Mouse (Mus musculus) MEL (cell line): ENCODE measurements around the gene Ppcs. TPM values are rescaled to one million over a fixed set of nuclear protein-coding genes. Genes with fewer than 3 reads are reported as not detected.

Experiments
- DNase-seq: peaks from one replicate; pipeline ENCODE4 v3.0.0; 2011; ENCODE audit warnings: low read depth, low spot score
- H3K27ac ChIP-seq: 2 replicates; pipeline ENCODE4 v1.5.1; 2012; ENCODE audit warnings: low read depth, mild to moderate bottlenecking, control low read depth, low read length, moderate library complexity; ENCODE audit not compliant: control insufficient read depth
- H3K27me3 ChIP-seq, 2 experiments: fragments of 150-350 bp in 1 of 2; sonication (generic) in 1 of 2; 2 replicates each; pipeline ENCODE4 v1.6.1; 2012; ENCODE audit warnings: low read length in 2 of 2, mild to moderate bottlenecking in 2 of 2, improper control_type of control experiment in 1 of 2, moderate library complexity in 1 of 2; ENCODE audit not compliant: insufficient read depth in 2 of 2, control insufficient read depth in 1 of 2
- H3K36me3 ChIP-seq, 2 experiments: 2 replicates each; pipeline ENCODE4 v1.6.1; 2012 to 2014; ENCODE audit warnings: low read length in 2 of 2, improper control_type of control experiment in 1 of 2, inconsistent platforms in 1 of 2, mild to moderate bottlenecking in 1 of 2; ENCODE audit not compliant: insufficient read depth in 2 of 2, control insufficient read depth in 1 of 2
- H3K4me1 ChIP-seq, 2 experiments: fragments of 150-350 bp in 1 of 2; sonication (generic) in 1 of 2; 2 replicates each; pipeline ENCODE4 v1.6.1; 2012; ENCODE audit warnings: low read length in 2 of 2, improper control_type of control experiment in 1 of 2, mild to moderate bottlenecking in 1 of 2; ENCODE audit not compliant: insufficient read depth in 2 of 2, control insufficient read depth in 1 of 2
- H3K4me3 ChIP-seq, 2 experiments: fragments of 150-350 bp in 1 of 2; sonication (generic) in 1 of 2; 2 replicates each; pipeline ENCODE4 v1.5.1; 2012; ENCODE audit warnings: low read depth in 2 of 2, low read length in 2 of 2, mild to moderate bottlenecking in 2 of 2, moderate library complexity in 2 of 2, control low read depth in 1 of 2, improper control_type of control experiment in 1 of 2; ENCODE audit not compliant: control insufficient read depth in 1 of 2, insufficient read depth in 1 of 2
- H3K79me2 ChIP-seq: 2 replicates; pipeline ENCODE4 v1.6.1; 2012; ENCODE audit warnings: mild to moderate bottlenecking, low read length, moderate library complexity; ENCODE audit not compliant: control insufficient read depth, poor library complexity, insufficient read depth
- H3K9ac ChIP-seq: 2 replicates; pipeline ENCODE4 v1.6.1; 2012; ENCODE audit warnings: low read depth, mild to moderate bottlenecking, control low read depth, low read length, moderate library complexity; ENCODE audit not compliant: control insufficient read depth, poor library complexity, severe bottlenecking
- H3K9me3 ChIP-seq: fragments of 150-350 bp; sonication (generic); replicated peaks from 2 replicates; pipeline ENCODE4 v1.6.1; 2012; ENCODE audit warnings: mild to moderate bottlenecking, low read length, improper control_type of control experiment, moderate library complexity; ENCODE audit not compliant: insufficient read depth
- BHLHE40 ChIP-seq: IDR thresholded peaks from 2 replicates; pipeline ENCODE4 v1.6.1; 2012; ENCODE audit warnings: low read depth, mild to moderate bottlenecking, inconsistent platforms, low read length, improper control_type of control experiment, borderline replicate concordance
- CHD1 ChIP-seq: IDR thresholded peaks from 2 replicates; pipeline ENCODE4 v1.6.1; 2012; ENCODE audit warnings: low read depth, mild to moderate bottlenecking, inconsistent platforms, low read length, improper control_type of control experiment
- CHD2 ChIP-seq: IDR thresholded peaks from 2 replicates; pipeline ENCODE4 v1.6.1; 2011; ENCODE audit warnings: low read length, improper control_type of control experiment
- CTCF ChIP-seq, 3 experiments: IDR thresholded peaks in 2 of 3; conservative IDR thresholded peaks in 1 of 3; 2 replicates each; pipeline ENCODE4 v1.5.1; 2011 to 2012; ENCODE audit warnings: low read length in 3 of 3, low read depth in 2 of 3, mild to moderate bottlenecking in 2 of 3, improper control_type of control experiment in 1 of 3, inconsistent platforms in 1 of 3, mixed read lengths in 1 of 3, moderate library complexity in 1 of 3; ENCODE audit not compliant: control insufficient read depth in 1 of 3, insufficient read depth in 1 of 3, poor library complexity in 1 of 3, severe bottlenecking in 1 of 3
- E2F4 ChIP-seq: IDR thresholded peaks from 2 replicates; pipeline ENCODE4 v1.6.1; 2011; ENCODE audit warnings: low read depth, low read length, improper control_type of control experiment, borderline replicate concordance
- ELF1 ChIP-seq: IDR thresholded peaks from 2 replicates; pipeline ENCODE4 v1.6.1; 2014; ENCODE audit warnings: low read depth, mild to moderate bottlenecking, inconsistent platforms, low read length, improper control_type of control experiment, moderate library complexity
- EP300 ChIP-seq, 2 experiments: IDR thresholded peaks; 2 replicates each; pipeline ENCODE4 v1.6.1; 2011; ENCODE audit warnings: improper control_type of control experiment in 2 of 2, low read length in 2 of 2, low read depth in 1 of 2, mild to moderate bottlenecking in 1 of 2
- ETS1 ChIP-seq: IDR thresholded peaks from 2 replicates; pipeline ENCODE4 v1.6.1; 2012; ENCODE audit warnings: low read depth, mild to moderate bottlenecking, inconsistent platforms, low read length, improper control_type of control experiment, moderate library complexity
- GABPA ChIP-seq: IDR thresholded peaks from 2 replicates; pipeline ENCODE4 v1.6.1; 2012; ENCODE audit warnings: low read depth, mild to moderate bottlenecking, inconsistent platforms, low read length, improper control_type of control experiment, moderate library complexity
- GATA1 ChIP-seq: IDR thresholded peaks from 2 replicates; pipeline ENCODE4 v1.6.1; 2011; ENCODE audit warnings: low read depth, low read length, improper control_type of control experiment
- HCFC1 ChIP-seq: IDR thresholded peaks from 2 replicates; pipeline ENCODE4 v1.6.1; 2012; ENCODE audit warnings: low read depth, mild to moderate bottlenecking, inconsistent platforms, low read length, improper control_type of control experiment, moderate library complexity
- KAT2A ChIP-seq: conservative IDR thresholded peaks from 2 replicates; pipeline ENCODE4 v1.6.1; 2012; ENCODE audit warnings: low read depth, low read length, improper control_type of control experiment, inconsistent platforms
- MAFK ChIP-seq: IDR thresholded peaks from 2 replicates; pipeline ENCODE4 v1.6.1; 2011; ENCODE audit warnings: low read depth, mild to moderate bottlenecking, low read length, improper control_type of control experiment, borderline replicate concordance
- MAX ChIP-seq: IDR thresholded peaks from 2 replicates; pipeline ENCODE4 v1.6.1; 2011; ENCODE audit warnings: low read length, improper control_type of control experiment
- MAZ ChIP-seq: IDR thresholded peaks from 2 replicates; pipeline ENCODE4 v1.6.1; 2012; ENCODE audit warnings: low read depth, mild to moderate bottlenecking, inconsistent platforms, low read length, improper control_type of control experiment
- MEF2A ChIP-seq: IDR thresholded peaks from 2 replicates; pipeline ENCODE4 v1.6.1; 2014; ENCODE audit warnings: low read depth, mild to moderate bottlenecking, inconsistent platforms, low read length, improper control_type of control experiment; ENCODE audit not compliant: poor library complexity, insufficient replicate concordance, severe bottlenecking; ENCODE audit errors: extremely low read depth
- MXI1 ChIP-seq: IDR thresholded peaks from 2 replicates; pipeline ENCODE4 v1.6.1; 2011; ENCODE audit warnings: mild to moderate bottlenecking, low read depth, low read length, improper control_type of control experiment
- MYB ChIP-seq: IDR thresholded peaks from 2 replicates; pipeline ENCODE4 v1.6.1; 2011; ENCODE audit warnings: mild to moderate bottlenecking, low read depth, low read length, improper control_type of control experiment
- POLR2A ChIP-seq, 2 experiments: IDR thresholded peaks; 2 replicates each; pipeline ENCODE4 v1.6.1; 2011 to 2012; ENCODE audit warnings: low read length in 2 of 2, mild to moderate bottlenecking in 2 of 2, control low read depth in 1 of 2, improper control_type of control experiment in 1 of 2, low read depth in 1 of 2, moderate library complexity in 1 of 2; ENCODE audit not compliant: control insufficient read depth in 1 of 2, insufficient read depth in 1 of 2, poor library complexity in 1 of 2
- POLR2AphosphoS2 ChIP-seq: IDR thresholded peaks from 2 replicates; pipeline ENCODE4 v1.6.1; 2011; ENCODE audit warnings: low read length, improper control_type of control experiment
- RCOR1 ChIP-seq: IDR thresholded peaks from 2 replicates; pipeline ENCODE4 v1.6.1; 2012; ENCODE audit warnings: low read depth, mild to moderate bottlenecking, inconsistent platforms, low read length, improper control_type of control experiment
- SIN3A ChIP-seq: IDR thresholded peaks from 2 replicates; pipeline ENCODE4 v1.6.1; 2012; ENCODE audit warnings: low read length, improper control_type of control experiment, inconsistent platforms
- TAL1 ChIP-seq: IDR thresholded peaks from 2 replicates; pipeline ENCODE4 v1.6.1; 2012; ENCODE audit warnings: mild to moderate bottlenecking, inconsistent platforms, low read length, moderate library complexity, mixed read lengths
- TBP ChIP-seq: IDR thresholded peaks from 2 replicates; pipeline ENCODE4 v1.8.0; 2011; ENCODE audit warnings: low read depth, low read length, improper control_type of control experiment
- TCF12 ChIP-seq: IDR thresholded peaks from 2 replicates; pipeline ENCODE4 v1.6.1; 2014; ENCODE audit warnings: low read depth, mild to moderate bottlenecking, inconsistent platforms, low read length, improper control_type of control experiment, moderate library complexity
- UBTF ChIP-seq: IDR thresholded peaks from 2 replicates; pipeline ENCODE4 v1.6.1; 2012; ENCODE audit warnings: low read depth, mild to moderate bottlenecking, inconsistent platforms, low read length, improper control_type of control experiment, moderate library complexity, borderline replicate concordance; ENCODE audit not compliant: insufficient read depth
- USF1 ChIP-seq: IDR thresholded peaks from 2 replicates; pipeline ENCODE4 v1.6.1; 2014; ENCODE audit warnings: low read depth, mild to moderate bottlenecking, inconsistent platforms, low read length, improper control_type of control experiment, moderate library complexity
- USF2 ChIP-seq, 2 experiments: IDR thresholded peaks; 2 replicates each; pipeline ENCODE4 v1.6.1; 2011 to 2012; ENCODE audit warnings: improper control_type of control experiment in 2 of 2, low read length in 2 of 2, borderline replicate concordance in 1 of 2, inconsistent platforms in 1 of 2, low read depth in 1 of 2, mild to moderate bottlenecking in 1 of 2; ENCODE audit not compliant: insufficient read depth in 1 of 2
- ZMIZ1 ChIP-seq: IDR thresholded peaks from 2 replicates; pipeline ENCODE4 v1.6.1; 2012; ENCODE audit warnings: low read depth, mild to moderate bottlenecking, inconsistent platforms, low read length, improper control_type of control experiment, moderate library complexity
- ZNF384 ChIP-seq: IDR thresholded peaks from 2 replicates; pipeline ENCODE4 v1.6.1; 2012; ENCODE audit warnings: low read depth, mild to moderate bottlenecking, inconsistent platforms, low read length, improper control_type of control experiment
- polyA plus RNA-seq, 2 experiments: library from polyadenylated mRNA; stranded (reverse) in 1 of 2; unstranded in 1 of 2; fragments of >175 nt in 1 of 2; fragments of >200 nt in 1 of 2; gene quantifications; 2 replicates each; pipeline versions ENCODE4 v1.2.1 to v1.2.4; 2012; ENCODE audit warnings: low replicate concordance in 2 of 2, low read depth in 1 of 2; ENCODE audit not compliant: insufficient read length in 2 of 2, insufficient read depth in 1 of 2, missing spikeins in 1 of 2
- total RNA-seq: library from RNA; depleted of rRNA; stranded (reverse); fragments of 300-350 nt; gene quantifications from 2 replicates; pipeline ENCODE4 v1.2.3, GENCODE M21; 2012

Ppcs gene
- total and polyA plus RNA-seq, 3 experiments, result 7.4 to 8.4 TPM; not detected in 1

- H3K9ac ChIP-seq, result no peak overlapping the region
- peak; percentile 43 for DNase-seq
- H3K79me2 ChIP-seq, result no peaks in the 10 kb centered on the region; the same call in 1 of the 2 replicates
- H3K4me3 ChIP-seq, result no peak overlapping the region
- no peaks in the 10 kb centered on the region for H3K9me3 ChIP-seq
- peaks cover 2 to 24% of the 10 kb centered on the region in 2 experiments for H3K4me1 ChIP-seq
- TF ChIP-seq GATA1, result peak; percentile 71
- peak; percentile 66 for TF ChIP-seq RCOR1
- TF ChIP-seq ETS1, result peak; percentile 83
- TF ChIP-seq TCF12, result peak; percentile 90
- peak; percentile 70 for TF ChIP-seq TAL1
- TF ChIP-seq TBP, result no peak
- TF ChIP-seq CHD1, result no peak
- no peak for TF ChIP-seq USF1
- TF ChIP-seq ZMIZ1, result no peak
- TF ChIP-seq EP300 (IDR thresholded peaks at IDR 0.05; ENCODE audit: low read depth in 1 of 2, low read length in 2 of 2), result peak; percentile 64 to 80
- TF ChIP-seq MAZ, result no peak
- TF ChIP-seq E2F4, result no peak
- TF ChIP-seq CHD2, result no peak
- TF ChIP-seq BHLHE40, result no peak
- TF ChIP-seq MEF2A, result peak; percentile 86; the same call in 1 of the 2 replicates
- TF ChIP-seq ZNF384, result no peak
- no peak for TF ChIP-seq ELF1
- TF ChIP-seq POLR2AphosphoS2, result no peak
- TF ChIP-seq UBTF, result no peak
- no peak for TF ChIP-seq MAFK
- no peak for TF ChIP-seq USF2 (IDR thresholded peaks at IDR 0.05; ENCODE audit: borderline replicate concordance in 1 of 2, insufficient read depth in 1 of 2, low read depth in 1 of 2, low read length in 2 of 2)
- no peak for TF ChIP-seq MXI1
- TF ChIP-seq HCFC1, result no peak
- no peak for TF ChIP-seq GABPA
- no peak for TF ChIP-seq MYB
- TF ChIP-seq SIN3A, result peak; percentile 27; the same call in 1 of the 2 replicates
- TF ChIP-seq MAX, result no peak
- TF ChIP-seq POLR2A (IDR thresholded peaks at IDR 0.05; ENCODE audit: control insufficient read depth in 1 of 2, insufficient read depth in 1 of 2, low read depth in 1 of 2, low read length in 2 of 2, poor library complexity in 1 of 2), result no peak
- TF ChIP-seq KAT2A, result no peak
- TF ChIP-seq CTCF (IDR thresholded peaks at IDR 0.05 in 2 of 3, conservative IDR thresholded peaks at IDR 0.05 in 1 of 3; ENCODE audit: control insufficient read depth in 1 of 3, insufficient read depth in 1 of 3, low read depth in 2 of 3, low read length in 3 of 3, poor library complexity in 1 of 3, severe bottlenecking in 1 of 3), result no peak
- H3K27me3 ChIP-seq, result no peaks in the 10 kb centered on the region
- H3K27ac ChIP-seq, result peak overlapping the region; percentile 4; the same call in 1 of the 2 replicates
- H3K36me3 ChIP-seq, result peaks cover 0 to 22% of the 10 kb centered on the region in 2 experiments; a peak in 2 of 4 replicates
These were observed 4.3 kb downstream of the Ppcs start for GRCm38 (mm10) chr4:119417894-119418293.
